Mouse (Mus musculus): ENCODE data around the gene Slc22a30.
"Not testable (repeated sequence)": the region's sequence is repeated elsewhere in the genome, so short reads cannot be mapped to it uniquely, and the experiment has no call there.

Slc22a30 gene

GRCm38 (mm10) chr19:8405011-8405410 lies at the start of gene Slc22a30:
TSS of gene Slc22a30 (minus strand) at chr19:8405111.
- DNase-seq (ENCODE audit: low spot score in 2 of 2): not testable (repeated sequence)

- DNase-seq (ENCODE audit: low spot score in 2 of 2): no peak
Observed at GRCm38 (mm10) chr19:8448321-8448720, 43.4 kb upstream of the Slc22a30 start.

- DNase-seq (ENCODE audit: low spot score in 2 of 2): no peak
Observed at GRCm38 (mm10) chr19:8447516-8447915, 42.6 kb upstream of the Slc22a30 start.

- DNase-seq (ENCODE audit: low spot score in 2 of 2): no peak
Observed at GRCm38 (mm10) chr19:8431051-8431662, 26.2 kb upstream of the Slc22a30 start.

- DNase-seq (ENCODE audit: low spot score in 2 of 2): not testable (repeated sequence)
Observed at GRCm38 (mm10) chr19:8407290-8408021, 2.5 kb upstream of the Slc22a30 start.

All from spleen, postnatal 4 days (tissue).